Mouse (Mus musculus) kidney, postnatal 0 days (tissue): ENCODE measurements around the gene Lipc. TPM values are rescaled to one million over a fixed set of nuclear protein-coding genes. Genes with fewer than 3 reads are reported as not detected.

Source experiments
- ATAC-seq: fragments of 200-750 bp; cut with Nextera tagmentation; replicated peaks from 2 replicates; pipeline ENCODE4 v1.8.0; 2017; ENCODE audit warnings: low read depth, moderate number of reproducible peaks, moderate TSS enrichment, moderate library complexity; ENCODE audit not compliant: low FRiP score
- DNase-seq: peaks from one replicate; pipeline ENCODE4 v3.0.0-alpha.2; 2016; ENCODE audit warnings: low spot score
- H3K27ac ChIP-seq: fragments of 300-500 bp; sonication (generic); 2 replicates; pipeline ENCODE4 v1.5.1; 2014; ENCODE audit warnings: mild to moderate bottlenecking
- H3K27me3 ChIP-seq: fragments of 300-500 bp; sonication (generic); 2 replicates; pipeline ENCODE4 v1.6.1; 2014; ENCODE audit warnings: low read length, mixed read lengths; ENCODE audit not compliant: insufficient read depth
- H3K36me3 ChIP-seq: fragments of 300-500 bp; sonication (generic); 2 replicates; pipeline ENCODE4 v1.6.1; 2014; ENCODE audit warnings: low read length, mixed read lengths; ENCODE audit not compliant: insufficient read depth
- H3K4me1 ChIP-seq: fragments of 300-500 bp; sonication (generic); replicated peaks from 2 replicates; pipeline ENCODE4 v1.6.1; 2014; ENCODE audit warnings: antibody characterized with exemption, low read length, mixed read lengths; ENCODE audit not compliant: insufficient read depth
- H3K4me2 ChIP-seq: fragments of 300-500 bp; sonication (generic); 2 replicates; pipeline ENCODE4 v1.6.1; 2014; ENCODE audit warnings: mild to moderate bottlenecking, low read length, moderate library complexity, mixed read lengths
- H3K4me3 ChIP-seq: fragments of 300-500 bp; sonication (generic); replicated peaks from 2 replicates; pipeline ENCODE4 v1.5.1; 2014; ENCODE audit warnings: low read depth, low read length
- H3K9ac ChIP-seq: fragments of 300-500 bp; sonication (generic); 2 replicates; pipeline ENCODE4 v1.6.1; 2014; ENCODE audit warnings: low read depth, low read length
- H3K9me3 ChIP-seq: fragments of 300-500 bp; sonication (generic); replicated peaks from 2 replicates; pipeline ENCODE4 v1.6.1; 2016; ENCODE audit warnings: low read length, inconsistent platforms, mixed read lengths
- CTCF ChIP-seq: IDR thresholded peaks from 2 replicates; pipeline ENCODE4 v1.5.1; 2016; ENCODE audit warnings: antibody characterized with exemption, low read depth, mild to moderate bottlenecking, moderate library complexity
- WGBS: fragments of 180-500 bp; shearing (Covaris S2); extraction: QIAGEN DNeasy Blood & Tissue Kit; methylation state at CpG from one replicate; pipeline ENCODE4 v1.1.7; 2014; 5-methylcytosine and 5-hydroxymethylcytosine counted together
- polyA plus RNA-seq: library from polyadenylated mRNA; unstranded; fragments of >200 nt; fragmentation: Nextera tagmentation; extraction: Ambion mirVana; gene quantifications from 2 replicates; pipeline ENCODE4 v1.2.1, GENCODE M21; 2015

Lipc gene
- polyA plus RNA-seq, 1 experiment from 2014 or later: 0.46 TPM

- Histone ChIP-seq H3K9me3 (no peaks in the 10 kb centered on the region), H3K27ac (no peak overlapping the region), H3K9ac (no peak overlapping the region), H3K4me3 (no peak overlapping the region), H3K4me2 (no peak overlapping the region), H3K36me3 (no peaks in the 10 kb centered on the region), H3K27me3 (no peaks in the 10 kb centered on the region), H3K4me1 (no peaks in the 10 kb centered on the region)
- TF ChIP-seq CTCF: no peak
- no peak for DNase-seq
- no peak for ATAC-seq
- WGBS: 63% methylated on average over 9 of the region's 9 CpGs
Observed at GRCm38 (mm10) chr9:70942686-70943333, 9.2 kb downstream of the Lipc start.

DNA sequence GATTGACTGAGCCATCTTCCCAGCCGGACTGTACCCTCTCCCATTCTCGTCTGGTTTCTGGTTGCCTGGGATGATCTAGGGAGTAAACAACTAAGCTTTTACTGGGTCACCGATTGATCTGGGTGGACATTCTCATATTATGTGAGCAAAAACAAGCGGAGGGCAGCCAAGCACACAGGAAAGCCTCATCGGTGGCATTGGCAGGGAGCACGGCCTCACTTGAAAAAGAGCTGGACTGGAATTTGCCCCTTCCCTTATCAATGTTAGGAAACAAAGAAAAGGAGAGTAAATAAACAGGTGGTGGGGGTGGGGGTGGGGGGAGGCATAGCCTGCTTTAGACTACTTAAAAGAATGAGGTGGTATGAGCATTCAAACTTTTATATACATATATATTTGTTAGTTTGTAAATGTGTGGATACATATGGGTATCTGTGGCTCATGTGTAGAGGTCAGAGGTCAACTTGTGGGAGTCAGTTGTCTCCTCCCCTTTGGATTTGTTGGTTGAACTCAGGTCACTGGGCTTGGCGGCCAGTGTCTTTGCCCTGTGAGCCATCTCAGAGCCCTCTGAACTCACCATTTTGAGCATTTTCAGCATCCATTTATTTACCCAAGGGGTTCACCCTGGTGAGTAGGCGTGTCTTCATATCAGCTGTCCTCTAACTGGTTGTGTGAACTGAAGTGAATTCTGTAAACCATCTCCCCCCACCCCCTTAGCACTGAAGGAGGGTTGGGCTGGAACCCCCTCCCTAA lies 12.1 kb downstream of the Lipc start:
- H3K36me3 ChIP-seq: no peaks in the 10 kb centered on the region
- no peak for TF ChIP-seq CTCF
- WGBS: 57% methylated on average over 8 of the region's 8 CpGs
- DNase-seq (no peak), ATAC-seq (no peak)
- no peaks in the 10 kb centered on the region for H3K27me3 ChIP-seq
- H3K27ac ChIP-seq: no peak overlapping the region
- no peak overlapping the region for H3K4me3 ChIP-seq
- H3K4me1 ChIP-seq: no peaks in the 10 kb centered on the region
- no peak overlapping the region for H3K9ac ChIP-seq
- no peaks in the 10 kb centered on the region for H3K9me3 ChIP-seq
- no peak overlapping the region for H3K4me2 ChIP-seq

GRCm38 (mm10) chr9:70938850-70939249 lies 13.2 kb downstream of the Lipc start:
- Histone ChIP-seq H3K4me3 (no peak overlapping the region), H3K9me3 (no peaks in the 10 kb centered on the region), H3K27ac (no peak overlapping the region), H3K27me3 (no peaks in the 10 kb centered on the region), H3K4me2 (no peak overlapping the region), H3K4me1 (no peaks in the 10 kb centered on the region), H3K36me3 (no peaks in the 10 kb centered on the region), H3K9ac (no peak overlapping the region)
- DNase-seq (no peak), ATAC-seq (no peak)
- TF ChIP-seq CTCF: no peak
- WGBS: 44% methylated on average over 2 of the region's 2 CpGs

DNA sequence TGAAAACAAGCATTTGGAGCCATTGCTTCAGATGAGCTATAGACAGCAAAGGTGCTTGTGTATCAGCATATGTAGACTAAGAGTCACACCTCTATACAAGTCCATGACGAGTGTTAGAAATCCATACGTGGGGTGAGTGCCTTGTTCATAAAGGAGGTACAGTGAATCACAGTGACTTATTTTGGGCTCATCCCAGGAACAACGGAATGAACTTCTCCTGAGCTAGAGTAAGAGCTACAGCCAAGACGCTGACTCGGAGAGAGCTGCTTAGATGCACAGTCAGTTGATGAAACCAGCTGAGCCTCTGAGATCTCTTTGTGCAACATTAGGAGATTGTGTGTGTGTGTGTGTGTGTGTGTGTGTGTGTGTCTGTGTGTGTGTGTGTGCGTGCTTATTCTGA lies 13.9 kb downstream of the Lipc start:
- ATAC-seq: no peak
- 83% methylated on average over 6 of the region's 6 CpGs for WGBS

GRCm38 (mm10) chr9:70934587-70935295 lies 17.3 kb downstream of the Lipc start:
- H3K4me2 ChIP-seq: no peak overlapping the region
- H3K9me3 ChIP-seq: no peaks in the 10 kb centered on the region
- no peaks in the 10 kb centered on the region for H3K4me1 ChIP-seq
- no peak for DNase-seq
- no peak for ATAC-seq
- H3K4me3 ChIP-seq: no peak overlapping the region
- H3K36me3 ChIP-seq: no peaks in the 10 kb centered on the region
- no peak for TF ChIP-seq CTCF
- WGBS: 77% methylated on average over 8 of the region's 8 CpGs
- H3K27me3 ChIP-seq: no peaks in the 10 kb centered on the region
- H3K9ac ChIP-seq: no peak overlapping the region
- no peak overlapping the region for H3K27ac ChIP-seq

More for the DNA sequence above, 13.9 kb downstream of the Lipc start:
- Histone ChIP-seq H3K27me3 (no peaks in the 10 kb centered on the region), H3K4me1 (no peaks in the 10 kb centered on the region), H3K27ac (no peak overlapping the region), H3K4me2 (no peak overlapping the region), H3K9me3 (no peaks in the 10 kb centered on the region), H3K4me3 (no peak overlapping the region), H3K9ac (no peak overlapping the region), H3K36me3 (no peaks in the 10 kb centered on the region)
- no peak for TF ChIP-seq CTCF
- DNase-seq: no peak

DNA sequence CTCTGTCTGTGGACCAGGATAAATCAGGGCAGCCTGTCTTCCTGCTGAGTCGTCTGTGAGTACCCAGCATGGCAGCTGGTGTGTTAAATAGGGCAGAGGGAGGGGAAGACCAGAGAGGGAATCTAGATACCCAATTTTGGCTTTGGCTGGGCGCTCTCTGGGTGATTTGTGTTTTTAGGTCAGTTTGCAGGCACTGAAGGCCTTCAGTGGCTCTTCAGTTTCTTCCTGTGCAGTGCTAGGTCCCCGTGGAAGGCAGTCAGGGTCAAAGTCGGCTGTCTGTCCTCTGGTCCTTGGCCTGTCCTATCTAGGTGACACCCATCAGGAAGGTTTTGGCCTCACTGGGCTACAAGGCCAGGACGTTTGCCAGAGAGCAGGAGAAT lies 21.4 kb downstream of the Lipc start:
- Histone ChIP-seq H3K36me3 (no peaks in the 10 kb centered on the region), H3K9ac (no peak overlapping the region), H3K4me3 (no peak overlapping the region), H3K9me3 (no peaks in the 10 kb centered on the region), H3K4me1 (no peaks in the 10 kb centered on the region), H3K27ac (no peak overlapping the region), H3K4me2 (no peak overlapping the region), H3K27me3 (no peaks in the 10 kb centered on the region)
- no peak for DNase-seq
- no peak for TF ChIP-seq CTCF
- no peak for ATAC-seq
- WGBS: 55% methylated on average over 5 of the region's 5 CpGs
